Mouse (Mus musculus): ENCODE data around the gene Meis2. TPM values are rescaled to one million over a fixed set of nuclear protein-coding genes. Genes with fewer than 3 reads are reported as not detected.

Meis2 gene
- polyA plus RNA-seq, 1 experiment from 2014 or later, result 17.1 TPM

- no peak for ATAC-seq (ENCODE audit: insufficient number of reproducible peaks, low FRiP score, low TSS enrichment, low read depth)
- WGBS, result 28% methylated on average over 8 of the region's 8 CpGs
These were observed 189.7 kb downstream of the Meis2 start for GRCm38 (mm10) chr2:115875802-115876531.

GRCm38 (mm10) chr2:115872851-115873250 lies 192.8 kb downstream of the Meis2 start:
- Histone ChIP-seq H3K4me2 (no peak overlapping the region), H3K36me3 (no peaks in the 10 kb centered on the region; the same call in 1 of the 2 replicates), H3K9me3 (no peaks in the 10 kb centered on the region), H3K4me3 (no peak overlapping the region), H3K27me3 (0 out of 2 replicates have a peak, but pooled peaks cover 4% of the 10 kb centered on the region), H3K27ac (no peak overlapping the region), H3K4me1 (peaks cover 5% of the 10 kb centered on the region), H3K9ac (no peak overlapping the region)
- whole genome bisulfite sequencing, result 18% methylated on average over 2 of the region's 2 CpGs
- ATAC-seq (ENCODE audit: insufficient number of reproducible peaks, low FRiP score, low TSS enrichment, low read depth), result no peak

More at GRCm38 (mm10) chr2:115875802-115876531, 189.7 kb downstream of the Meis2 start:
- Histone ChIP-seq H3K36me3 (no peaks in the 10 kb centered on the region), H3K9ac (no peak overlapping the region), H3K4me1 (no peaks in the 10 kb centered on the region), H3K4me3 (no peak overlapping the region), H3K9me3 (no peaks in the 10 kb centered on the region), H3K27me3 (0 out of 2 replicates have a peak, but pooled peaks cover 3% of the 10 kb centered on the region), H3K27ac (no peak overlapping the region), H3K4me2 (no peak overlapping the region)

GRCm38 (mm10) chr2:115869966-115870365 lies 195.7 kb downstream of the Meis2 start:
- no peak overlapping the region for H3K27ac ChIP-seq
- 47% methylated on average over 2 of the region's 2 CpGs for WGBS
- H3K9ac ChIP-seq, result no peak overlapping the region
- H3K4me1 ChIP-seq, result peaks cover 5% of the 10 kb centered on the region
- ATAC-seq (ENCODE audit: insufficient number of reproducible peaks, low FRiP score, low TSS enrichment, low read depth), result no peak
- no peak overlapping the region for H3K4me3 ChIP-seq
- no peaks in the 10 kb centered on the region; the same call in 1 of the 2 replicates for H3K36me3 ChIP-seq
- no peak overlapping the region for H3K4me2 ChIP-seq
- no peaks in the 10 kb centered on the region for H3K9me3 ChIP-seq
- peaks cover 7% of the 10 kb centered on the region; the same call in 1 of the 2 replicates for H3K27me3 ChIP-seq

GRCm38 (mm10) chr2:115860600-115861347 lies 204.9 kb downstream of the Meis2 start:
- H3K4me1 ChIP-seq, result peaks cover 20% of the 10 kb centered on the region

DNA sequence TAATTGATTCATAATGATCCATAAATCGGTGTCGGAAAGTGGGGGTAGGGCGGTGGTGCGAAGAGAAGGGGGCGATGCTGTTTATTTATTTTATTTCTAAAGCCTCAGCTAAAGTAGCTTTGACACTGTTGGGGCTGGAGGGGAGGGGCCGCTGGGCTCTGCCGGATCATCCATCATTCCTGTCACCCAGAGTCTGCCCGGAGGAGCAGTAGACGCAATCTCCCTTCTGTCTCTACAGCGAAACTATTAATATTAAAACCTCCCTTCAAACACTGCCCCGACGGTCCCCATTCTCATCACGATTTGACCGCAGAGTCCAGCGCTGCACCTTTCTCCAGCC lies 205.5 kb downstream of the Meis2 start:
- ATAC-seq (ENCODE audit: insufficient number of reproducible peaks, low FRiP score, low TSS enrichment, low read depth), result no peak
- 4% methylated on average over 15 of the region's 15 CpGs for WGBS
- no peak overlapping the region for H3K27ac ChIP-seq
- peaks cover 60% of the 10 kb centered on the region for H3K27me3 ChIP-seq
- no peaks in the 10 kb centered on the region for H3K9me3 ChIP-seq
- peaks cover 23% of the 10 kb centered on the region for H3K4me1 ChIP-seq
- H3K4me2 ChIP-seq, result peak overlapping the region; percentile 37
- H3K4me3 ChIP-seq, result peak overlapping the region; percentile 17
- no peak overlapping the region for H3K9ac ChIP-seq
- H3K36me3 ChIP-seq, result no peaks in the 10 kb centered on the region

More at GRCm38 (mm10) chr2:115860600-115861347, 204.9 kb downstream of the Meis2 start:
- Histone ChIP-seq H3K4me2 (peak overlapping the region; percentile 37), H3K9ac (no peak overlapping the region), H3K27me3 (peaks cover 56% of the 10 kb centered on the region), H3K9me3 (no peaks in the 10 kb centered on the region), H3K27ac (no peak overlapping the region), H3K4me3 (peak overlapping the region; percentile 17), H3K36me3 (no peaks in the 10 kb centered on the region)
- 9% methylated on average over 25 of the region's 25 CpGs for WGBS
- ATAC-seq (ENCODE audit: insufficient number of reproducible peaks, low FRiP score, low TSS enrichment, low read depth), result no peak

GRCm38 (mm10) chr2:115859371-115860140 lies 206.1 kb downstream of the Meis2 start:
- Histone ChIP-seq H3K4me1 (peaks cover 28% of the 10 kb centered on the region), H3K9ac (no peak overlapping the region), H3K4me3 (peak overlapping the region; percentile 17), H3K4me2 (peak overlapping the region; percentile 37), H3K36me3 (no peaks in the 10 kb centered on the region), H3K9me3 (no peaks in the 10 kb centered on the region), H3K27me3 (peaks cover 65% of the 10 kb centered on the region), H3K27ac (no peak overlapping the region)
- 3% methylated on average over 27 of the region's 27 CpGs for WGBS
- ATAC-seq (ENCODE audit: insufficient number of reproducible peaks, low FRiP score, low TSS enrichment, low read depth), result no peak

DNA sequence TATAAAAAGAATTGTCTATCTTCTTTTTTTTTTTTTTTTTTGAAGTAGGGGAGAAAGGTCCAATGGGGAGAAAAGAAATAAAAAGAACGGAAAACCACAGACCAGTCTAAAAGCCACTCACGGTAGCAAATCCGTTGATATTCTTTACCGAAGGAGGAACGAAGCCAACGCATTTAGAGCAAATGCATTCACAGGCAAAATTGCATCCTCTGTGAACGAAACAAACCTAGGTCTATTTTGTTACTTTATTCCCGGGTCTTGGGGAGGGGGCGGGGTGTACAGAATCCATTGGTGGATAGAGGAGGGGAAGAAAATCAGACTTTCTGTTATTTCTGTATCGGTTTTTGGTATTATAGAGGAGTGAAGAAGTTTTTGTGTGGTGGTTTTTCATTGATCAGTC lies 206.7 kb downstream of the Meis2 start:
- H3K27me3 ChIP-seq, result peaks cover 71% of the 10 kb centered on the region

DNA sequence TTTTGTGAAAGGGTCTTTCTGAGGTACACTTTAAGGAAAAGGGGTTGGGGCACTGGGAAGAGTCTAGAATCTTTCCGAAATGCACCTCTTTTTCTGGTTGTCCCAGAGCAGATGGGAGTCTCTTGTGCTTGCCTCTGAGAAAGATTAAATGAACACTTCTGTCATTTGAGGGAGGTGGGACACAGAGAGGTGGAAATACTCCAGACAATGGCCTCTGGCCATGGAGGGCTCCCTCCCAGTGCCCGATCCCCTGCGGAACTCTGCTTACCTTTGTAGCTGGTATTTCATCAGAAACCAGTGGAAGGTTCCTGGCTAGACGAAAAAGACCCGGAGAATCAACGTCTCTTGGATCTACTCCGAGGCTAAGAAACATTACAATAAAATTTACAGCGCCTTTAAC lies 207.4 kb downstream of the Meis2 start:
- 8% methylated on average over 8 of the region's 8 CpGs for WGBS
- Histone ChIP-seq H3K27me3 (peaks cover 73% of the 10 kb centered on the region), H3K9me3 (no peaks in the 10 kb centered on the region), H3K9ac (no peak overlapping the region), H3K36me3 (no peaks in the 10 kb centered on the region), H3K4me3 (no peak overlapping the region), H3K4me2 (no peak overlapping the region), H3K27ac (no peak overlapping the region), H3K4me1 (peaks cover 30% of the 10 kb centered on the region)
- ATAC-seq (ENCODE audit: insufficient number of reproducible peaks, low FRiP score, low TSS enrichment, low read depth), result no peak

More for the DNA sequence above, 206.7 kb downstream of the Meis2 start:
- WGBS, result 5% methylated on average over 10 of the region's 10 CpGs
- Histone ChIP-seq H3K36me3 (no peaks in the 10 kb centered on the region), H3K4me2 (no peak overlapping the region), H3K27ac (no peak overlapping the region), H3K4me1 (peaks cover 30% of the 10 kb centered on the region), H3K4me3 (no peak overlapping the region), H3K9me3 (no peaks in the 10 kb centered on the region), H3K9ac (no peak overlapping the region)
- no peak for ATAC-seq (ENCODE audit: insufficient number of reproducible peaks, low FRiP score, low TSS enrichment, low read depth)

DNA sequence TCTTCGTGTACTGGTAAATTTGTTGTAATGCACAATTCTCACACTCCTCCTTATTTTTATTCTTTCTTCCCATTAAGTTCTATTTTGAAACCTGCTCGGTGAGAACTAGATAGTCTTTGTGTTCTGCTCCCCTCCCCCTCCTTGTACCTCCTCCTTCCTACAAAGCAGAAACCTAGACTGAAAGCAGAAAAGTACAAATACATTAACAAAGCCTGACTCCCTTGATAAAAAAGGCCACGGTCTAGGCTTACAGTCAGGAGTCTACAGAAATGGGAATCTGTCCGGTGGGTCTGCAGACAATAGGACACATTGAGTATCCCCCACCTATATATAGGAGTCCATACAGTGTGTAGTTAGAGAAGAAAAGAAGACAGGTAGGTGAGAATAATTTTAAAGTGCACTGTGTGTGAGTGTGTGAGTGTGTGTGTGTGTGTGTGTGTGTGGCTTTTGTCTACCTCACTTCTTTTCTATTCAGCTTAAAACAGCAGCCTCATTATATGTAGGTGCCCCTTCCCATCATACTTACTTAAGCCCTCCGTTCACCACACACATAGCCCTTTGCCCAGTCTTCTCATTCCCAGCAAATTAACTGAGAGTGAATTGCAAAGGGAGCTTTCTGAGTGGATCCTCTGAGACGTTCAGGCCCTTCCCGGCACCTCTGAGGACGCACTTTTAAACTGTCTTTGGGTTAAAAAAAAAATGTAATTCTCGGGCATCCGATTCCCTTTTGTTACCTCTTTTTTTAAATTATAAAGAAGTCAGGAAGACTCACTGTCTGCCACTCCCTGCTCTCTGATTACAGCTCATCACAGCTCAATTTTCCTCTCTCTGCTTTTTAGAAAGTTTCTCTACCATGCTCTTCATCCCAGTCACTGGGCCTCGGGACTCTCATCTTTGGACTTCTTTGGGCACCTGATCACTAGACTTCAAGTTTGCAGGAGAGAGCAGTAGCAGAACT lies 208.2 kb downstream of the Meis2 start:
- peaks cover 36% of the 10 kb centered on the region for H3K4me1 ChIP-seq
- H3K36me3 ChIP-seq, result no peaks in the 10 kb centered on the region
- no peak overlapping the region for H3K4me2 ChIP-seq
- no peak overlapping the region for H3K27ac ChIP-seq
- WGBS, result 10% methylated on average over 11 of the region's 11 CpGs
- no peak overlapping the region for H3K4me3 ChIP-seq
- no peak overlapping the region for H3K9ac ChIP-seq
- peaks cover 80% of the 10 kb centered on the region for H3K27me3 ChIP-seq
- ATAC-seq (ENCODE audit: insufficient number of reproducible peaks, low FRiP score, low TSS enrichment, low read depth), result no peak
- H3K9me3 ChIP-seq, result no peaks in the 10 kb centered on the region

GRCm38 (mm10) chr2:115856401-115857073 lies 209.1 kb downstream of the Meis2 start:
- Histone ChIP-seq H3K9me3 (no peaks in the 10 kb centered on the region), H3K4me2 (peak overlapping the region; percentile 38), H3K36me3 (no peaks in the 10 kb centered on the region), H3K9ac (no peak overlapping the region), H3K27ac (no peak overlapping the region), H3K27me3 (peaks cover 85% of the 10 kb centered on the region), H3K4me3 (peak overlapping the region; percentile 25; the same call in 1 of the 2 replicates), H3K4me1 (peaks cover 37% of the 10 kb centered on the region)
- no peak for ATAC-seq (ENCODE audit: insufficient number of reproducible peaks, low FRiP score, low TSS enrichment, low read depth)
- whole genome bisulfite sequencing, result 6% methylated on average over 13 of the region's 13 CpGs

All from limb, embryonic 15.5 days (tissue).